Mouse (Mus musculus): Measurements from ENCODE around the gene Fars2.

Gene Fars2

GRCm38 (mm10) chr13:36510161-36510560, 392.9 kb downstream of the Fars2 start:
- no peak for DNase-seq (ENCODE audit: low spot score)

- no peak for DNase-seq (ENCODE audit: low spot score)
These were observed 395.9 kb downstream of the Fars2 start for GRCm38 (mm10) chr13:36513126-36513525.

GRCm38 (mm10) chr13:36518144-36518571, 400.9 kb downstream of the Fars2 start:
- DNase-seq (ENCODE audit: low spot score) = no peak

GRCm38 (mm10) chr13:36527761-36528160, 410.5 kb downstream of the Fars2 start:
- DNase-seq (ENCODE audit: low spot score) = no peak

- no peak for DNase-seq (ENCODE audit: low spot score)
These were observed 411.1 kb downstream of the Fars2 start for GRCm38 (mm10) chr13:36528223-36528895.

- DNase-seq (ENCODE audit: low spot score) = no peak
These were observed 412.3 kb downstream of the Fars2 start for GRCm38 (mm10) chr13:36529467-36530039.

GRCm38 (mm10) chr13:36530852-36531251, 413.6 kb downstream of the Fars2 start:
- no peak for DNase-seq (ENCODE audit: low spot score)

- DNase-seq (ENCODE audit: low spot score) = no peak
These were observed 414.7 kb downstream of the Fars2 start for GRCm38 (mm10) chr13:36531893-36532292.

GRCm38 (mm10) chr13:36533071-36533470, 415.9 kb downstream of the Fars2 start:
- no peak for DNase-seq (ENCODE audit: low spot score)

- no peak for DNase-seq (ENCODE audit: low spot score)
These were observed 416.3 kb downstream of the Fars2 start for GRCm38 (mm10) chr13:36533518-36533917.

- no peak for DNase-seq (ENCODE audit: low spot score)
These were observed 416.8 kb downstream of the Fars2 start for GRCm38 (mm10) chr13:36533966-36534540.

- DNase-seq (ENCODE audit: low spot score) = no peak
These were observed 420.4 kb downstream of the Fars2 start for GRCm38 (mm10) chr13:36537580-36537979.

- DNase-seq (ENCODE audit: low spot score) = no peak
These were observed 421.2 kb downstream of the Fars2 start for GRCm38 (mm10) chr13:36538385-36538784.

GRCm38 (mm10) chr13:36540231-36540630, 423.0 kb downstream of the Fars2 start:
- DNase-seq (ENCODE audit: low spot score) = no peak

GRCm38 (mm10) chr13:36541287-36541780, 424.1 kb downstream of the Fars2 start:
- DNase-seq (ENCODE audit: low spot score) = no peak

- no peak for DNase-seq (ENCODE audit: low spot score)
These were observed 433.5 kb downstream of the Fars2 start for GRCm38 (mm10) chr13:36550694-36551093.

GRCm38 (mm10) chr13:36552522-36553246, 435.5 kb downstream of the Fars2 start:
- DNase-seq (ENCODE audit: low spot score) = no peak

- DNase-seq (ENCODE audit: low spot score) = no peak
These were observed 436.0 kb downstream of the Fars2 start for GRCm38 (mm10) chr13:36553247-36553642.

GRCm38 (mm10) chr13:36554743-36555142, 437.5 kb downstream of the Fars2 start:
- no peak for DNase-seq (ENCODE audit: low spot score)

GRCm38 (mm10) chr13:36562447-36563441, 445.5 kb downstream of the Fars2 start:
- no peak for DNase-seq (ENCODE audit: low spot score)

- DNase-seq (ENCODE audit: low spot score) = no peak
These were observed 447.6 kb downstream of the Fars2 start for GRCm38 (mm10) chr13:36564764-36565315.
